Mouse (Mus musculus) ES-Bruce4 (cell line): Measurements from ENCODE around the gene Olfr835. TPM values are rescaled to one million over a fixed set of nuclear protein-coding genes. Genes with fewer than 3 reads are reported as not detected.

Source experiments
- H3K27ac ChIP-seq: 2 replicates; pipeline ENCODE4 v1.5.1; 2012; ENCODE audit warnings: low read length, inconsistent platforms; ENCODE audit not compliant: insufficient read depth
- H3K27me3 ChIP-seq: 2 replicates; pipeline ENCODE4 v1.6.1; 2012; ENCODE audit warnings: mild to moderate bottlenecking, low read length, inconsistent platforms; ENCODE audit not compliant: control insufficient read depth, poor library complexity, insufficient read depth, severe bottlenecking
- H3K36me3 ChIP-seq: 2 replicates; pipeline ENCODE4 v1.6.1; 2012; ENCODE audit warnings: inconsistent platforms, mild to moderate bottlenecking, low read length, moderate library complexity; ENCODE audit not compliant: control insufficient read depth, poor library complexity, insufficient read depth, severe bottlenecking
- H3K4me1 ChIP-seq: one replicate; pipeline ENCODE4 v1.8.1; 2011; ENCODE audit warnings: low read length; ENCODE audit not compliant: control insufficient read depth, insufficient read depth
- H3K4me3 ChIP-seq: 2 replicates; pipeline ENCODE4 v1.5.1; 2011; ENCODE audit warnings: low read depth, mild to moderate bottlenecking, low read length
- H3K9ac ChIP-seq: 2 replicates; pipeline ENCODE4 v1.6.1; 2012; ENCODE audit warnings: low read depth, mild to moderate bottlenecking, inconsistent platforms; ENCODE audit not compliant: poor library complexity, severe bottlenecking
- H3K9me3 ChIP-seq: replicated peaks from 2 replicates; pipeline ENCODE4 v1.6.1; 2012; ENCODE audit warnings: mild to moderate bottlenecking, low read length, inconsistent platforms; ENCODE audit not compliant: control insufficient read depth, poor library complexity, insufficient read depth, severe bottlenecking
- CTCF ChIP-seq: IDR thresholded peaks from one replicate; pipeline ENCODE4 v1.8.1; 2011; ENCODE audit warnings: low read depth, low read length
- EP300 ChIP-seq: IDR thresholded peaks from 2 replicates; pipeline ENCODE4 v1.6.1; 2011; ENCODE audit warnings: low read depth, low read length; ENCODE audit not compliant: insufficient read depth
- POLR2A ChIP-seq: IDR thresholded peaks from one replicate; pipeline ENCODE4 v1.8.1; 2011; ENCODE audit warnings: low read length; ENCODE audit not compliant: insufficient read depth
- polyA plus RNA-seq: library from polyadenylated mRNA; stranded (reverse); fragments of >200 nt; gene quantifications from 2 replicates; pipeline ENCODE4 v1.2.4, GENCODE M21; 2011; ENCODE audit warnings: low read depth; ENCODE audit not compliant: missing spikeins, insufficient read depth, insufficient read length

The Olfr835 gene
- polyA plus RNA-seq, result not detected in 2 replicates

- no peak within 1 kb of the TSS for H3K4me3 ChIP-seq
- no peak within 1 kb of the TSS for H3K9ac ChIP-seq
- no peaks in the 10 kb centered on the region for H3K4me1 ChIP-seq
- TF ChIP-seq CTCF (no peak), EP300 (no peak), POLR2A (no peak)
- no peaks in the 10 kb centered on the region for H3K27me3 ChIP-seq
- no peak within 1 kb of the TSS for H3K27ac ChIP-seq
- H3K9me3 ChIP-seq, result peaks cover 7% of the 10 kb centered on the region
- H3K36me3 ChIP-seq, result no peaks in the 10 kb centered on the region
Observed at GRCm38 (mm10) chr9:19032435-19032834, at the start of gene Olfr835. Gene Olfr835, plus strand, starts transcription at chr9:19032735.

GRCm38 (mm10) chr9:18987690-18988089, 44.8 kb upstream of the Olfr835 start, which contains the start of gene Olfr834:
Gene Olfr834, plus strand, starts transcription at chr9:18987990.
- Histone ChIP-seq H3K9ac (no peak within 1 kb of the TSS), H3K27me3 (no peaks in the 10 kb centered on the region), H3K27ac (no peak within 1 kb of the TSS), H3K9me3 (peaks cover 12% of the 10 kb centered on the region), H3K4me3 (no peak within 1 kb of the TSS), H3K4me1 (no peaks in the 10 kb centered on the region), H3K36me3 (no peaks in the 10 kb centered on the region)
- TF ChIP-seq EP300, result no peak
- TF ChIP-seq CTCF, result no peak
- no peak for TF ChIP-seq POLR2A

- no peak overlapping the region for H3K9ac ChIP-seq
- no peaks in the 10 kb centered on the region for H3K36me3 ChIP-seq
- H3K27ac ChIP-seq, result no peak overlapping the region
- H3K4me1 ChIP-seq, result no peaks in the 10 kb centered on the region
- H3K9me3 ChIP-seq, result peaks cover 4% of the 10 kb centered on the region; the same call in 1 of the 2 replicates
- H3K4me3 ChIP-seq, result no peak overlapping the region
- no peaks in the 10 kb centered on the region for H3K27me3 ChIP-seq
- TF ChIP-seq CTCF, result peak; percentile 55
- TF ChIP-seq EP300, result no peak
Observed at GRCm38 (mm10) chr9:19084986-19085385, 52.5 kb downstream of the Olfr835 start.

Other genes starting within 250 kb of the Olfr835 start
- gene Olfr828, start 213.2 kb upstream of the Olfr835 start, polyA plus RNA-seq, result not detected in 2 replicates
- not detected in 2 replicates for gene Olfr829, start 177.8 kb upstream of the Olfr835 start, polyA plus RNA-seq
- gene Olfr830, start 158.0 kb upstream of the Olfr835 start, polyA plus RNA-seq, result not detected in 2 replicates
- not detected in 2 replicates for gene Olfr832, start 95.6 kb upstream of the Olfr835 start, polyA plus RNA-seq
- gene Olfr834, start 44.7 kb upstream of the Olfr835 start, polyA plus RNA-seq, result not detected in 2 replicates
- not detected in 2 replicates for gene Olfr836, start 87.6 kb downstream of the Olfr835 start, polyA plus RNA-seq
- not detected in 2 replicates for gene Olfr837, start 103.6 kb downstream of the Olfr835 start, polyA plus RNA-seq
- gene Olfr839-ps1, start 144.6 kb downstream of the Olfr835 start, polyA plus RNA-seq, result 0.07 TPM in 1 of 2 replicates, not detected in the other
- not detected in 2 replicates for gene Olfr843, start 219.3 kb downstream of the Olfr835 start, polyA plus RNA-seq